Mouse (Mus musculus) embryonic stem cell, embryonic (primary cell): ENCODE data around the gene Dixdc1.

Experiments
- CTCF ChIA-PET, 4 experiments: fragments of 300-600 bp in 2 of 4; fragments of 350-600 bp in 2 of 4; sonication (Branson Sonifier 250); formaldehyde crosslinking; loops; one replicate each; lab custom pipeline; 2022; ENCODE audit warnings: inconsistent platforms in 2 of 4; lab: Charles Lee
- POLR2A ChIA-PET, 4 experiments: fragments of 300-600 bp in 2 of 4; fragments of 350-600 bp in 2 of 4; sonication (Branson Sonifier 250); formaldehyde crosslinking; loops; one replicate each; lab custom pipeline; 2022; ENCODE audit warnings: antibody characterized with exemption in 4 of 4, inconsistent platforms in 1 of 4; lab: Charles Lee

Dixdc1 gene

GRCm38 (mm10) chr9:50738914-50739870, at the start of gene Dixdc1:
Dixdc1 (minus strand) TSS chr9:50739517.
- ChIA-PET POLR2A (interaction anchor here in 3 of 4 experiments (0.6 to 2.0 kb wide), 29 partner anchors 10 to 242 kb away, joined by 3 to 25 read pairs (median 4); partner anchors contain the start of genes Fdxacb1 (in 3 of the 3), Cryab (in 1 of the 3), Hspb2 (in 1 of the 3) and Nkapd1 (in 1 of the 3)), CTCF (interaction anchor here (0.8 to 1.9 kb wide), 14 partner anchors 9 to 71 kb away, joined by 3 to 24 read pairs (median 4); partner anchors contain the start of genes Fdxacb1 (in 3 of the 4) and Hspb2 (in 1 of the 4))

- CTCF ChIA-PET: interaction anchor here in 1 of 4 experiments (1.6 to 1.7 kb wide), 2 partner anchors 19 to 43 kb away, joined by 4 to 5 read pairs; partner anchors contain the start of gene Dixdc1
- POLR2A ChIA-PET: interaction anchor here in 1 of 4 experiments (1.4 kb wide), 1 partner anchor 14 kb away, joined by 4 read pairs; the partner anchor contains the start of gene Fdxacb1
Observed at GRCm38 (mm10) chr9:50782155-50782554, 42.8 kb upstream of the Dixdc1 start.

GRCm38 (mm10) chr9:50776162-50776760, 36.9 kb upstream of the Dixdc1 start:
- POLR2A ChIA-PET: interaction anchor here in 1 of 4 experiments (1.1 to 1.4 kb wide), 2 partner anchors 8 to 11 kb away, joined by 3 to 5 read pairs; partner anchors contain the start of gene Fdxacb1
- CTCF ChIA-PET: interaction anchor here in 2 of 4 experiments (0.5 to 1.4 kb wide), 4 partner anchors 8 to 24 kb away, joined by 3 to 4 read pairs (median 3); partner anchors contain the start of gene Fdxacb1 (in 1 of the 2)

GRCm38 (mm10) chr9:50775662-50776126, 36.4 kb upstream of the Dixdc1 start:
- CTCF ChIA-PET: interaction anchor here in 3 of 4 experiments (0.5 to 0.9 kb wide), 4 partner anchors 8 to 32 kb away, joined by 3 read pairs; no protein-coding TSS in a partner anchor
- POLR2A ChIA-PET: interaction anchor here in 1 of 4 experiments (1.1 kb wide), 1 partner anchor 13 kb away, joined by 3 read pairs; no protein-coding TSS in a partner anchor

- ChIA-PET POLR2A (interaction anchor here in 1 of 4 experiments (0.6 to 1.2 kb wide), 5 partner anchors 13 to 63 kb away, joined by 3 to 5 read pairs (median 4); no protein-coding TSS in a partner anchor), CTCF (interaction anchor here in 3 of 4 experiments (0.6 to 0.9 kb wide), 5 partner anchors 8 to 387 kb away, joined by 3 read pairs; no protein-coding TSS in a partner anchor)
Observed at GRCm38 (mm10) chr9:50774991-50775612, 35.8 kb upstream of the Dixdc1 start, which contains the start of the genes Alg9 and 1110032A03Rik. Alg9 (plus strand) TSS chr9:50775019. 1110032A03Rik (minus strand) TSS chr9:50775520.

GRCm38 (mm10) chr9:50774026-50774462, 34.7 kb upstream of the Dixdc1 start:
- CTCF ChIA-PET: no interaction called here
- POLR2A ChIA-PET: interaction anchor here in 2 of 4 experiments (0.6 to 1.4 kb wide), 6 partner anchors 15 to 129 kb away, joined by 3 to 6 read pairs (median 4); partner anchors contain the start of genes Dixdc1 (in 1 of the 2) and Dlat (in 1 of the 2)

GRCm38 (mm10) chr9:50770011-50770410, 30.7 kb upstream of the Dixdc1 start:
- ChIA-PET CTCF (no interaction called here), POLR2A (interaction anchor here in 2 of 4 experiments (1.0 to 3.9 kb wide), 4 partner anchors 14 to 50 kb away, joined by 3 to 8 read pairs (median 3); partner anchors contain the start of gene Cryab (in 1 of the 2))

GRCm38 (mm10) chr9:50768107-50769002, 29.0 kb upstream of the Dixdc1 start, which contains the start of gene Fdxacb1:
Fdxacb1 (plus strand) TSS chr9:50768236.
- ChIA-PET POLR2A (interaction anchor here in 3 of 4 experiments (0.6 to 3.9 kb wide), 41 partner anchors 8 to 240 kb away, joined by 3 to 26 read pairs (median 5); partner anchors contain the start of genes Dixdc1 (in 3 of the 3), Hspb2 (in 3 of the 3), 2310030G06Rik (in 2 of the 3) and Cryab (in 2 of the 3)), CTCF (interaction anchor here (0.6 to 3.3 kb wide), 32 partner anchors 9 to 305 kb away, joined by 3 to 24 read pairs (median 4); partner anchors contain the start of genes 2310030G06Rik (in 3 of the 4), Dixdc1 (in 3 of the 4), Cryab (in 2 of the 4) and Hspb2 (in 2 of the 4))

- ChIA-PET POLR2A (interaction anchor here in 3 of 4 experiments (0.6 to 3.9 kb wide), 39 partner anchors 8 to 297 kb away, joined by 3 to 26 read pairs (median 5); partner anchors contain the start of genes Dixdc1 (in 3 of the 3), Hspb2 (in 3 of the 3), 2310030G06Rik (in 2 of the 3) and Cryab (in 2 of the 3)), CTCF (interaction anchor here (0.6 to 3.3 kb wide), 33 partner anchors 8 to 305 kb away, joined by 3 to 24 read pairs (median 4); partner anchors contain the start of genes 2310030G06Rik (in 3 of the 4), Dixdc1 (in 3 of the 4), Cryab (in 2 of the 4) and Hspb2 (in 2 of the 4))
Observed at GRCm38 (mm10) chr9:50767531-50768106, 28.3 kb upstream of the Dixdc1 start.

GRCm38 (mm10) chr9:50763331-50763730, 24.0 kb upstream of the Dixdc1 start:
- ChIA-PET POLR2A (interaction anchor here in 2 of 4 experiments (1.1 to 1.7 kb wide), 3 partner anchors 10 to 14 kb away, joined by 3 to 12 read pairs (median 4); partner anchors contain the start of gene Hspb2 (in 1 of the 2)), CTCF (interaction anchor here in 1 of 4 experiments (0.7 kb wide), 1 partner anchor 30 kb away, joined by 3 read pairs; no protein-coding TSS in a partner anchor)

- ChIA-PET CTCF (interaction anchor here in 3 of 4 experiments (0.5 to 1.5 kb wide), 5 partner anchors 15 to 256 kb away, joined by 3 read pairs; partner anchors contain the start of gene 2310030G06Rik (in 1 of the 3)), POLR2A (interaction anchor here in 2 of 4 experiments (0.7 to 1.5 kb wide), 4 partner anchors 9 to 81 kb away, joined by 3 to 4 read pairs (median 3); partner anchors contain the start of genes 1110032A03Rik (in 1 of the 2) and Alg9 (in 1 of the 2))
Observed at GRCm38 (mm10) chr9:50761520-50762243, 22.4 kb upstream of the Dixdc1 start.

GRCm38 (mm10) chr9:50756711-50757110, 17.4 kb upstream of the Dixdc1 start:
- CTCF ChIA-PET: interaction anchor here in 1 of 4 experiments (0.6 kb wide), 1 partner anchor 18 kb away, joined by 3 read pairs; the partner anchor contains the start of gene Alg9
- POLR2A ChIA-PET: interaction anchor here in 1 of 4 experiments (0.8 kb wide), 1 partner anchor 13 kb away, joined by 3 read pairs; no protein-coding TSS in a partner anchor

- POLR2A ChIA-PET: interaction anchor here in 3 of 4 experiments (0.7 to 4.4 kb wide), 14 partner anchors 8 to 54 kb away, joined by 3 to 26 read pairs (median 4); partner anchors contain the start of genes Fdxacb1 (in 3 of the 3), Dixdc1 (in 2 of the 3), 2310030G06Rik (in 1 of the 3) and Alg9 (in 1 of the 3)
- CTCF ChIA-PET: interaction anchor here in 1 of 4 experiments (1.0 to 5.0 kb wide), 3 partner anchors 14 to 79 kb away, joined by 3 to 19 read pairs (median 3); partner anchors contain the start of gene Fdxacb1
Observed at GRCm38 (mm10) chr9:50753947-50754346, 14.6 kb upstream of the Dixdc1 start.
